Mouse (Mus musculus) neural tube, embryonic 11.5 days (tissue): ENCODE results near the gene Snx12. TPM values are rescaled to one million over a fixed set of nuclear protein-coding genes. Genes with fewer than 3 reads are reported as not detected.
A peak's percentile ranks its signal among the peaks of the same experiment; 100 is the strongest.

Source experiments
- ATAC-seq: fragments of 200-750 bp; cut with Nextera tagmentation; 2 replicates; pipeline ENCODE4 v1.8.0; 2017; ENCODE audit warnings: moderate number of reproducible peaks, mild to moderate bottlenecking, moderate TSS enrichment, moderate library complexity; ENCODE audit not compliant: insufficient read depth, low FRiP score, low TSS enrichment
- DNase-seq: peaks from one replicate; pipeline ENCODE4 v3.0.0-alpha.2; 2015; ENCODE audit warnings: low spot score
- H3K27ac ChIP-seq: fragments of 300-500 bp; sonication (generic); 2 replicates; pipeline ENCODE4 v1.5.1; 2014; ENCODE audit warnings: low read depth, mild to moderate bottlenecking, low read length
- H3K27me3 ChIP-seq: fragments of 300-500 bp; sonication (generic); 2 replicates; pipeline ENCODE4 v1.6.1; 2014; ENCODE audit warnings: mild to moderate bottlenecking, low read length, mixed read lengths; ENCODE audit not compliant: control insufficient read depth, insufficient read depth
- H3K36me3 ChIP-seq: fragments of 300-500 bp; sonication (generic); 2 replicates; pipeline ENCODE4 v1.6.1; 2014; ENCODE audit warnings: mild to moderate bottlenecking, low read length, moderate library complexity, mixed read lengths; ENCODE audit not compliant: control insufficient read depth, insufficient read depth
- H3K4me1 ChIP-seq: fragments of 300-500 bp; sonication (generic); 2 replicates; pipeline ENCODE4 v1.6.1; 2014; ENCODE audit warnings: low read length, mixed read lengths; ENCODE audit not compliant: control insufficient read depth, insufficient read depth
- H3K4me2 ChIP-seq: fragments of 300-500 bp; sonication (generic); 2 replicates; pipeline ENCODE4 v1.6.1; 2014; ENCODE audit warnings: low read depth, mild to moderate bottlenecking, moderate library complexity
- H3K4me3 ChIP-seq: fragments of 300-500 bp; sonication (generic); 2 replicates; pipeline ENCODE4 v1.5.1; 2014; ENCODE audit warnings: low read depth, low read length
- H3K9ac ChIP-seq: fragments of 300-500 bp; sonication (generic); 2 replicates; pipeline ENCODE4 v1.6.1; 2014; ENCODE audit warnings: mild to moderate bottlenecking, low read length
- H3K9me3 ChIP-seq: fragments of 300-500 bp; sonication (generic); 2 replicates; pipeline ENCODE4 v1.6.1; 2016; ENCODE audit warnings: low read length; ENCODE audit not compliant: control insufficient read depth
- WGBS: fragments of 180-500 bp; shearing (Covaris S2); extraction: QIAGEN DNeasy Blood & Tissue Kit; methylation state at CpG from one replicate; pipeline ENCODE4 v1.1.7; 2014; 5-methylcytosine and 5-hydroxymethylcytosine counted together
- polyA plus RNA-seq: library from polyadenylated mRNA; unstranded; fragments of >200 nt; fragmentation: Nextera tagmentation; extraction: Ambion mirVana; gene quantifications from 2 replicates; pipeline ENCODE4 v1.2.1, GENCODE M21; 2014

The Snx12 gene
- polyA plus RNA-seq, 1 experiment from 2014 or later = 61.1 TPM

GRCm38 (mm10) chrX:101254740-101255139, 32.4 kb upstream of the Snx12 start:
- Histone ChIP-seq H3K27me3 (0 out of 2 replicates have a peak, but pooled peaks cover 2% of the 10 kb centered on the region), H3K9ac (peak overlapping the region; percentile 49), H3K36me3 (no peaks in the 10 kb centered on the region), H3K4me2 (peak overlapping the region; percentile 59), H3K4me1 (no peaks in the 10 kb centered on the region), H3K4me3 (peak overlapping the region; percentile 49), H3K9me3 (no peaks in the 10 kb centered on the region), H3K27ac (no peak overlapping the region)
- no peak for DNase-seq
- peak; percentile 10; the same call in 1 of the 2 replicates for ATAC-seq
- WGBS = 26% methylated on average over 26 of the region's 26 CpGs

GRCm38 (mm10) chrX:101253952-101254729, 31.8 kb upstream of the Snx12 start, which contains the start of gene Foxo4:
Gene Foxo4 (plus strand): TSS chrX:101254528.
- Histone ChIP-seq H3K27me3 (0 out of 2 replicates have a peak, but pooled peaks cover 2% of the 10 kb centered on the region), H3K36me3 (no peaks in the 10 kb centered on the region), H3K4me2 (peak within 1 kb of the TSS; percentile 59), H3K9ac (peak within 1 kb of the TSS; percentile 49), H3K4me1 (no peaks in the 10 kb centered on the region), H3K27ac (no peak within 1 kb of the TSS), H3K9me3 (no peaks in the 10 kb centered on the region), H3K4me3 (peak within 1 kb of the TSS; percentile 49)
- DNase-seq = peak; percentile 87
- ATAC-seq = peak; percentile 84
- WGBS = 22% methylated on average over 47 of the region's 47 CpGs

- Histone ChIP-seq H3K4me2 (no peak overlapping the region), H3K9ac (no peak overlapping the region), H3K27me3 (no peaks in the 10 kb centered on the region), H3K27ac (no peak overlapping the region), H3K4me1 (no peaks in the 10 kb centered on the region), H3K9me3 (no peaks in the 10 kb centered on the region), H3K36me3 (no peaks in the 10 kb centered on the region), H3K4me3 (no peak overlapping the region)
- ATAC-seq = no peak
- DNase-seq = no peak
- WGBS = 21% methylated on average over 1 of the region's 1 CpGs
Measured at GRCm38 (mm10) chrX:101245011-101245410, 22.6 kb upstream of the Snx12 start.

GRCm38 (mm10) chrX:101222796-101223162, 416 bp upstream of the Snx12 start:
- Histone ChIP-seq H3K4me2 (peak overlapping the region; percentile 39), H3K27me3 (0 out of 2 replicates have a peak, but pooled peaks cover 3% of the 10 kb centered on the region), H3K4me1 (no peaks in the 10 kb centered on the region), H3K9ac (no peak overlapping the region), H3K27ac (no peak overlapping the region), H3K4me3 (peak overlapping the region; percentile 50), H3K9me3 (no peaks in the 10 kb centered on the region), H3K36me3 (no peaks in the 10 kb centered on the region)
- no peak for DNase-seq
- 32% methylated on average over 7 of the region's 7 CpGs for WGBS
- ATAC-seq = no peak

GRCm38 (mm10) chrX:101189285-101189684, 33.1 kb downstream of the Snx12 start:
- Histone ChIP-seq H3K27me3 (no peaks in the 10 kb centered on the region), H3K36me3 (no peaks in the 10 kb centered on the region), H3K27ac (no peak overlapping the region), H3K9me3 (no peaks in the 10 kb centered on the region), H3K9ac (no peak overlapping the region), H3K4me1 (no peaks in the 10 kb centered on the region), H3K4me3 (no peak overlapping the region), H3K4me2 (no peak overlapping the region)
- DNase-seq (no peak), ATAC-seq (no peak)
- WGBS = 83% methylated on average over 3 of the region's 3 CpGs

GRCm38 (mm10) chrX:101187647-101188046, 34.7 kb downstream of the Snx12 start:
- Histone ChIP-seq H3K27me3 (no peaks in the 10 kb centered on the region), H3K9ac (no peak overlapping the region)
- DNase-seq = no peak

GRCm38 (mm10) chrX:101173388-101173787, 49.0 kb downstream of the Snx12 start:
- 83% methylated on average over 1 of the region's 1 CpGs for WGBS
- Histone ChIP-seq H3K9ac (no peak overlapping the region), H3K4me2 (no peak overlapping the region), H3K4me1 (no peaks in the 10 kb centered on the region), H3K36me3 (no peaks in the 10 kb centered on the region), H3K4me3 (no peak overlapping the region), H3K9me3 (no peaks in the 10 kb centered on the region), H3K27me3 (no peaks in the 10 kb centered on the region), H3K27ac (no peak overlapping the region)
- no peak for ATAC-seq
- no peak for DNase-seq

More at GRCm38 (mm10) chrX:101187647-101188046, 34.7 kb downstream of the Snx12 start:
- WGBS = 79% methylated on average over 1 of the region's 1 CpGs
- no peak overlapping the region for H3K27ac ChIP-seq
- no peaks in the 10 kb centered on the region for H3K36me3 ChIP-seq
- no peak for ATAC-seq
- H3K9me3 ChIP-seq = no peaks in the 10 kb centered on the region
- H3K4me2 ChIP-seq = no peak overlapping the region
- H3K4me1 ChIP-seq = no peaks in the 10 kb centered on the region
- H3K4me3 ChIP-seq = no peak overlapping the region

GRCm38 (mm10) chrX:101168425-101168824, 53.9 kb downstream of the Snx12 start:
- Histone ChIP-seq H3K9ac (no peak overlapping the region), H3K27ac (no peak overlapping the region), H3K4me2 (no peak overlapping the region), H3K4me1 (no peaks in the 10 kb centered on the region), H3K4me3 (no peak overlapping the region), H3K27me3 (no peaks in the 10 kb centered on the region), H3K9me3 (no peaks in the 10 kb centered on the region), H3K36me3 (no peaks in the 10 kb centered on the region)
- 68% methylated on average over 2 of the region's 2 CpGs for WGBS
- DNase-seq (no peak), ATAC-seq (no peak)

- ATAC-seq = no peak
- WGBS = 81% methylated on average over 2 of the region's 2 CpGs
Measured at GRCm38 (mm10) chrX:101163739-101164138, 58.6 kb downstream of the Snx12 start.

More at GRCm38 (mm10) chrX:101163739-101164138, 58.6 kb downstream of the Snx12 start:
- H3K27me3 ChIP-seq = no peaks in the 10 kb centered on the region
- H3K4me1 ChIP-seq = no peaks in the 10 kb centered on the region
- no peak for DNase-seq
- H3K9ac ChIP-seq = no peak overlapping the region
- no peak overlapping the region for H3K4me2 ChIP-seq
- H3K27ac ChIP-seq = no peak overlapping the region
- H3K9me3 ChIP-seq = no peaks in the 10 kb centered on the region
- no peak overlapping the region for H3K4me3 ChIP-seq
- H3K36me3 ChIP-seq = no peaks in the 10 kb centered on the region
